Mouse (Mus musculus): ENCODE results near the gene Osbpl3. TPM values are rescaled to one million over a fixed set of nuclear protein-coding genes. Genes with fewer than 3 reads are reported as not detected.

Osbpl3 gene
- total RNA-seq, 2 experiments from 2014 or later = 56.0 to 58.5 TPM

DNA sequence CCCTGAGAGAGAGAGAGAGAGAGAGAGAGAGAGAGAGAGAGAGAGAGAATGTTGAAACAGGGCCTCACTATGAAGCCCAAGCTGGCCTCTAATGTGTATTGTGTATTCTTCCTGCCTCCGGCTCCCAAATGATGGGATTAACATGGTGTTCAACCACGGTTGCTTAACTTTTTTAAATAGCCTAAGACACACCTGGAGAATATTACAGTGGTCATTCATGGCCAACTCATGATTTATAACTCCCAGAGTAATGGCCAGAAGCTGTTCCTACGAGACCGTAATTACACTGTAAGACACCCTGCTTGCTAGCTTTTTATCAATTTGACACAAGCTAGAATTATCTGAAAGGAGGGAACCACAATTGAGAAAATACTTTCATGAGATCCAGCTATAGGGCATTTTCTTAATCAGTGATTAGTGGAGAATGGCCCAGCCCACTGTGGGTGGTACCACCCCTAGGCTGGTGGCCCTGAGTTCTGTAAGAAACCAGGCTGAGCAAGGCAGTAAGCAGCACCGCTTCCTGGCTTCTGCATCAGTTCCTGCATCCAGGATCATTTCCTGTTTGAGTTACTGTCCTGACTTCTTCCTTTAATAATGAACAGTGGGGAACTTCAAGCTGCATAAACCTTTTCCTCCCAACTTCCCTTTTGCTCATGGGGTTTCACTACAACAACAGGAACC is 115.6 kb downstream of the Osbpl3 start:
- no peak for DNase-seq (ENCODE audit: low spot score in 2 of 2)

DNA sequence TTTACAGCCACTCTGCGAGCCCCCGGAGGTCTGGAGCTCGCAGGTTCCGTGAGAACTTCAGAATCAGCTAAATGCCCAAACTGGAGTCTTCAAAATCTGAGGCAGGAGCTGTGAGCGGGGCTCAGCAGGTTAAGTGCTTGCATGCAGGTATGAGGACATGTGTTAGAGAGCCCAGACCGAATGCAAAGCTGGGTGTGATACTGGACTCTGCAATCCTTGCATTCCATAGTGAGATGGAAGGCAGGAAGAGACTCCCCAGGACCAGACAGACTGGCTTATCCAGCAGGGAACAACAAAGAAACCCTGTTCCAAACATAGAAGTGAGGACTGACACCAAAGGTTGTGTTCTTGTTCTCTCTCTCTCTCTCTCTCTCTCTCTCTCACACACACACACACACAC is 118.6 kb downstream of the Osbpl3 start:
- no peak for DNase-seq (ENCODE audit: low spot score in 2 of 2)

DNA sequence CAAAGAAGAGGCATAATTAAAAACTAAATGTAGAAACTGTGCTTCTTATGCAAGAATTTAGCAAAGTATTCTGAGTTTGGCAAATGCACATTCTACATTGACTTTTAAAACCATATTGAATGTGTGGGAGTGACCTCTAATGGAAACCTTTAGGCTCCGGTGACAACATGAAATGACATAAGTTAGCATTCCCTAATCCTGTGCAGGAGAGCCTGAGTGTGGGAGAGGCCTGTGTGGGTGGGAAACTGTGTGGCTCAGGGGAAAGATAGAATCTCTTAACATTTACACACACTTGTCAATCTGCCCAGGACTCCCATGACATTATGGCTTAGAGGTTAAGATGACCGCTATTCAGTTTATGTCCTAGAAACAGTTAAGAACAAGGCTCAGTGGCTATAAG is 119.6 kb downstream of the Osbpl3 start:
- no peak for DNase-seq (ENCODE audit: low spot score in 2 of 2)

DNA sequence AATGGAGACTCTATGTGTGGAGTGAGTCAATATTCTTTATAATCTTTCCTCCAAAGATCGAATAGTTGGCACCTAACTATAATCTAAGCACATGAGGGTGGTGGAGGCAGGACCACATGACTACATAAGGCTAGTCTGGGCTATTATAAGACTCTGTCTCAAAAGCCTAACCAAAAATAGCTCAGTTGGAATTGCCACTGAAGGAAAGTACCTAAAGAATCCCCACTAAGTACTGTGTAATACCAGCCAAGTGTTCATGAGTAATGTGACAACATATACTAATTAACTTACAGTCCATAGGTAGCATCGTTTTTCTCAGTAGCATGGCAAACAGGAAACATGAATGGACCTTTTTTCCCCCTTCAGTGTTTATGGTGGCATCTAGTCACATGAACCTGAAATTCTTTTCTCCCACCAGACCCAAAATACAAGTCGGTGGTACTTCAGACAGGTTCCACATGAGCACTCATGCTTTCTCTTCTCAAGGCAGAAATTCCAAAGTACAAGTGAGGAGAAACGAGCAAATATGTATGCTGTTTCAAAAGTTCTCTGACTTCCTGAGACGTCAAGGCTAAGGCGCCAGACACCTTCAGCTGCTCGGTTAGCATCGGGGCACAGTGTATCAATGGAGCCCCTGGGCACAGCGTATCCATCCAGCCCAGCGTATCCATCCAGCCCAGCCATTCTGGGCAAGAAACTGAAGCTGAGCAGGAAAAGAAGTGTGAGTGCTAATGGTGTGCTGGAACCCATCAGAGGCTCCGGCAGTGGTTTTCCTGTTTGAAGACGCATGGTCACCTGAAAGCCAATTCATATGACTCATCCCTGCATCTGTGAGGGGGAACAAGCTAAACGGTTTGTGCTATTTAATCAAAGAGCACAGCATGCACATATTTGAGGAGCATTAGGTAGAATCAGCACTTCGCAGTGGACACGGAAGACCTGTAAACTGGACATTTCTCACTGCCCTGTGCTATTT is 120.9 kb downstream of the Osbpl3 start:
- no peak for DNase-seq (ENCODE audit: low spot score in 2 of 2)

DNA sequence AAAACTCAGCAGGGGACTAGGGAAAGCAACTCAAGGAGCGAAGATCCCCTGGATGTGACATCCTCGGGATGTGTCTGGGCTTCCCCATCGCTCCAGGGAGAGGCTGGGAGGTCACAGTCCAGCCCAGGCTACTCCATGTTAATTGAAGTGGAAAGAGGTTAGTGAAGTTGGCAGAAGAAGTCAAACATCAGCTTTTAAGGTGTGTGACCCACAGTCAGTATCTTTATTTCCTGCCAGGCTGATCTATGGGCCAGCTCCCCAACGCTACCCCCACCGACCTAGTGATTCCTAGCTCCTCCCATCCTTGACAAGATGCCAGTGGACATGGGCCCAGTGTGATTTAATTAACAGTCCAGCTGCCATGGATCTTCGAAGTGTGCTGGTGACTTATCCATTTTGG is 122.7 kb downstream of the Osbpl3 start:
- DNase-seq (ENCODE audit: low spot score in 2 of 2) = no peak

DNA sequence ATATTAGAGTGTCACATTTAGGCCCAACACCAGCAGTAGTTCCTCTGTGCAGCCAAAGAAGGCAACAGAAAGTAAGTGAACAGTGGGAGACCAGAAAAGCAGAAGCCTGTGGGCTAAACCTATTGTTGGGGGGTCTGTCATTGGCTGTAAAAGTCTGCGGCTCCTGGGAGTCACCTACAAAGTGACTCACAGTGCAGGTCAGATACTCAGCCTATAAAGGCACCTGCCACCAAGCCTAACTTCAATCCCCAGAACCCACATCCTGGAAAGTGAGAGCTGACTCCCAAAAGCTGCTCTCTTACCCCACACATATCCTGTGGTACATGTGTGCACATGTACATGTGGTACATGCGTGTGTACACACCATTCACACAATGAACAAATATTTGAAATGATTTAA is 124.5 kb downstream of the Osbpl3 start:
- DNase-seq (ENCODE audit: low spot score in 2 of 2) = no peak

DNA sequence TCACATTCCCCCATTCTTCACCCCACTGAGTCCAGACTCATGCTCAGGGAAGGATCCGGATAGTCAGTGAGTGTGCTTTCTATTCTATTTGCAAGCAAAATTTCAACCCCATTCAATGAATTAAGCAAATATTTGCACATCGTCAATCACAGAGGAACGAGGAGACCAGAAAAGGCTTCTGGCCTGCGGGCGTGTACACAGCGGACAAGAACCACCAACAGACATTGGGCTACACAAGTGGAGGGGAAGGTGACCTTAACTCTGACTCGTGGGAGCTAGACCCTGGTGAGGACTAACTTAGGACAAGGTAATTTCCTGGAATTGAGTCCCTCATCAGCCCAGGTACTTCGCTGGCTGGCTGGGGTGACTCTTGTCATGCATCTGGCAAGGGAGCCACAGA is 126.6 kb downstream of the Osbpl3 start:
- no peak for DNase-seq (ENCODE audit: low spot score in 2 of 2)

DNA sequence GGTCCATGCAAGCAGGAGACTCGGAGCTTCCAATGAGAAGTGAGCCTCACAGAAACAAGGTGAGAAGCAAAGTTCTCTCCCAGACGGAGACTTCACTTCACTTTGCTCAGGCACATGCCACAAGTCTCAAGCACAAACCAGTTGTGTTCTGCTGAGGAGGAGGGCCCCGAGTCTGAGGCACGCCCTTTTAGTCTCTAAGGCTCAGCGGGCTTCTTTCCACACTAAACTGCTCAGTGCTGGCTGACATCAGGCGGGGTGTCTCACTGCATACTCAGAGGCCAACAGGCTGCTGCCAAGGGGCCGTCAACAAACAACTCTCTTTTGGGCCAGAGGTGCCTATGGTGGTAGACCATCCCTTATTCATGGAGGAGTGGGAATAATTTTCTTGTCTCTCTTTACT is 127.1 kb downstream of the Osbpl3 start:
- no peak for DNase-seq (ENCODE audit: low spot score in 2 of 2)

DNA sequence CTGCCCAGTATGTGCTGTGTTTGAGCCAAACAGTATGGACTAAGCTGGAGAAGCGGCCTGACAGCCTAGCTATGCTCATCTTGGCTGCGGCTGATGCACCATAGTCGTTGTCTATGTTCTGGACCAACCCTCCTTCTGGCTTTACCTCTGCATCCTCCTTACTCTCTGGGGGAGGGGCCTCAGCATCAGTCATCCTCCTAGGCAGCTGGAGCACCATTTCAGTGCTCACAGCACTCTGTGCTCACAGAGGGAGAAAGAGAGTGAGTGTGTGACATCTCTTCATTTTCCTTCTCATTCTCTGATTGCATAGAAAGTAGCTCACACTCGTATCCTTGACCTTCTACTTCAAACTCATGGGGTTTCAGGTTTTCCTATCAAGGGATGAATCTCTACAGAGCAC is 129.8 kb downstream of the Osbpl3 start:
- DNase-seq (ENCODE audit: low spot score in 2 of 2) = no peak

DNA sequence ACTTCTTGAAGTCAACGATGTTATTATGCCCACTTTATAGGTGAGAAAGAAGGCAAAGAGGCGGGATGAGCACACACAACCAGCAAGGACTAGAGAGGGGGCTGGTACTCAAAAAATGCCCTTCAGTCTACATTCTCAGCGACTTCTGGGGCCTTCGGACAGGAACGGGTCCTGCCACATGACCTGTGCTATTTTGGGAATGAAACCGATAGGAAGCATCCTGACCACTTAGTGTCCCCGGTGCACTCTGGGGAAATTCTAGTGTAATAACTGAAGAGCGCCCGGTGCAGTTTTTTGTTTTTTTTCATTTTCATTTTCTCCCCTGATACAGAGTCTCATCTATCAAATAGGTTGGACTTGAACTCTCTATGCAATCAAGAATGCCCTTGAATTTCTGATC is 130.5 kb downstream of the Osbpl3 start:
- DNase-seq (ENCODE audit: low spot score in 2 of 2) = no peak

DNA sequence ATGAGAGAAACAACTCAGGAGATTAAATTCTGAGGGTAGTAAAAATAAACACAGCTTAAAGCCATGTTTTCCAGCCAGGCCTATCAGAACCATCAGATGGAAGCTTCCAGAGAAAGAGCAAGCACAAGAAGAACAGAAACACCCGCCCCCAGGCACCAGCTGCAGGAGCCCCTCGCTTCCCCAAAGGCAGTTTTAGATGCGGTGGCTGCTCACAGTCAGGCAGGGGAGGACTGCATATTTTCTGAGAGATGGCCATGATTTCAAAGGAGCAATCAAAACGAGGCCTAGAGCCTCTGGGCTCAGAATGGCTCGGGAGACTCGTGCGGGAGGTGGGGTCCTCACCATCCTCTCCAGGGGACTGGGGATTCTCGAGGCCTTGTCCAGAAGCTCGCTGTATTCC is 133.4 kb downstream of the Osbpl3 start:
- DNase-seq (ENCODE audit: low spot score in 2 of 2) = no peak

DNA sequence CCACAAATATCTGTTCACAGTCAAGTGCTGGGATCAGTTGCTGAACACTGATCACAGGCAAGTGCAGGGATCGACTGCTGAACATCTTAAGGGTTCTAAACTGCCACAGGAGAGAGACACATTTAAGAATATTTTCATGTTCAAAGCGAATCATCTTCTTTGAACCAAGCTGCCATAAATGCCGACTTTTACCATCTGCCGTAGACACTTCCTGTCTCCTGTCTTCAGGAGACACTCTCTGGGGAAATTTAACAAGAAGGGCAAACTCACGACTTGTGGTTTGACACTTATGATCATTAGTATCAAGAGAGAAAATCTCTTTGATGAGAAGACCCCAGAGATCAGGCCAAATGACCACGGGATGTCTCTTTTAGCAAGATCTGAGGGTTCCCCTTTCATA is 134.3 kb downstream of the Osbpl3 start:
- DNase-seq (ENCODE audit: low spot score in 2 of 2) = no peak

DNA sequence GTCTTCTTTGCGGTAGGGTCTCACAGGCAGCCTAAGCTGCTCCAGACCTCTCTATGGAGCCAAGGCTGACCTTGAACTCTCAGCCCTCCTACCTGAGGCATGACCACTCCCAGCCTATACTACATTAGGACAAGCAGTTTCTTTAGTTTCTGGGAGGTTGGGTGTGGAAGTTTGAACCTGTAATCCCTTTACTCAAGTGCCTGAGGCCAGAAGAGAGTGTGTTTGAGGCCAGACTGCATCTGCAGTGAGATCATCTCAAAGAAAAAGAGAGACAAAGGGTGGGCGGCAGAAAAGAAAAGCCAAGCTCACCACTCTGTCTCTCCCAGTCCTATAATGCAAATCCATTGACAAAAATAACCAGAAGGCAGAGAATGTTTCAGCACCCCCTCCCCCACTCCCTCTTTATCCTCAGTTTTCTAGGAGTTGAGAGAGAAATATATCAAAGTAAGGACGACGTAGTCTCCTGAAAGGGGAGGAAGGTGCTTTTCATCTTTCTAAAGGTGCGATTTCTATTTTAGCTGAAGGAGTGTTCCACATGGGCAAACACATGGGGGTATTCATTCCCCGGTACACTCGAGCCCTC is 137.3 kb downstream of the Osbpl3 start:
- DNase-seq (ENCODE audit: low spot score in 2 of 2) = no peak

DNA sequence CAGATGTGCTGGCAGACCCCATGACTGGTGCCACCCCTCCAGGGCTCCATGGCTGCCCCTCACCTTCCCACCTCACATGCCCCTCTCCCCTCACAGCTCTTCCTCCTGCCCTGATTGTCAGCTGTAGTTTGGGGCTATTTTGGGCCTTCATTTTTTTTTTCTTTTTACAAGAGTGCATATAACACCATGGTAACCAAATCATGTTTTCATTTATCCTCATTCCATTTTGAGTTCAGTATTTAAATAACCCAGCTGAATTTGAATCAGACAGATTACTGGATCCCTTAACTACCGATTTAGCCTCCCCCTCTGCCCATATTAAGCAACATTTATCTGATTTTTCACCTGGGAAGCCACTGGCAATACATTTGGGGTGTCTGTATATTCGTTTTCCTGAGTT is 137.9 kb downstream of the Osbpl3 start:
- no peak for DNase-seq (ENCODE audit: low spot score in 2 of 2)

DNA sequence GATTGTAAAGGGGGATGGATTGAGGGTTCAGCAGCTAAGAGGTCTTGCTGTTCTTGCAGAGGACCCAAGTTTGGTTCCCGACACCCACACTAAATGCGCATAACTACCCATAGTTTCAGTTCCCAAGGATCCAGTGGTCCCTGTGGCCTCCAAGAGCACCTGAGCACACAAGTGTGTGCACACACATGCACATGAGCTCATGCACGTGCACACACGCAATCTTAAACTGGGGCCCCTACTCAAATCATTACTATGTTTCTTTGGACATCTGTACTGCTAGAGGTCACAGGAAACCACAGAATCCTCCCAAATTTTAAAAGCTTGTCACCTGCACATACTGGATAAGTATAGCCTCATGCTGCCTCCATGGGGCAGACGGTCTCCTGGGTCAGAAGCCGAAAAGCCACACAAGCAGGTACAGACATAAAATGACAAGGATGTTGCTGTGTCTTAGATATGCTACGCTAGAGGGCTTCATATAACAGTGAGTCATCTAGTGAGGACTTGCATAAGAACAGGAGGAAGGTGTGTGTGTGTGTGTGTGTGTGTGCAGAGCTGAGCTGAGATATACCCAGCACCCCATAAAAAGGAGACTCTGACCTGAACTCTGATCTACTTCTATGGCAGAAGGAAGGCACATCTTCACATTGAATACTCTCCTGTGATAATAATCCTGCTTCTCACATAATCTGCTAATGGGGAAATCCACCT is 139.1 kb downstream of the Osbpl3 start:
- DNase-seq (ENCODE audit: low spot score in 2 of 2) = no peak

DNA sequence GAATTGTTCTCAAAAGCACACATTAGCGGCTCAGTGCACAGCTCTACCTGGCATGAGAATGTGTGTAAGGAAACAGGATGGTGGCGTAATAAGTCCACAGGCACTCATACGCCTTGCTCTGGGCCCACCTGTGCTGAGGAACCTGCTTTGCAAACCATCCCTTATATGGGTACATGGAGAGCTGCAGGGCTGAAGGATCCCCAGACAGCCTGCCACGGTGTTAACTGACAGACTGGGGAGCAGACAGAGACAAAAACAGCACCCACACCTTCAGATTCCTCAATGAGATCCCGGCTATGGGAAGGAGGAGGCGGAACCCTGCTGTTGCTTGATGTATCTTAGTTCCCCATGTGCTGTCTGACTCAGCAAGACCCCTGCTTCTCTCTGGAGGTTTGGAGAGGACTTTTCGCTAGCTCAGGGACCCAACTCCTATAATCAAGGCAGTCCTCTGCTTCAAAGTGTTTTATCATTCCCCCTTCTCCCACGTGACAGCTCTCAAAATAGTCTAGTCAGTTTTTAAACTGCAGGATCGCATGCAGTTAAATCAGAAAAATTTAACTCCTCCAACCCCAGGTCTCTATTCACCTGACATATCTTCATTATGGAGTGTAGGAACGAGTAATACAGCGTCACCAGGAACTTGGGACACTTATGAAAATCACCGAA is 141.5 kb downstream of the Osbpl3 start:
- no peak for DNase-seq (ENCODE audit: low spot score in 2 of 2)

DNA sequence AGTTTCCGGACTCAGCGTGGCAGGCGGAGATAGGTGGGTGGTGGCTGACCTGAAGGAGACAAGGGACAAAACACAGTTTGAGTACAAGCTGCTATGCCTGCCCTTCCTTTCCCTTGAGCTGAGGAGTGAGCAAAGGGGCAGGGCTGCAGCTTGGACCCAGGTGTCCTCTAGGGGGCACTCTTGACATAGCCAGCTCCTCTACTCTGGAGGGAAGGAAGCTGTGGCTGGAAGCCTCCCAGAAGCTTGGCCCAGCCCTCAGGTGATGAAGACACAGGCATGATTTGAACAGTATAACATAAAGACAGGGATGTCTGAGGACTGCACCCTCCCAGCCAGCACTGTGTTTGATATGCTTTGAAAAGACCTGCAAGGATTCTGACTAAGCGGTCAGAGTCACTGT is 143.4 kb downstream of the Osbpl3 start:
- DNase-seq (ENCODE audit: low spot score in 2 of 2) = peak; percentile 30 to 58

DNA sequence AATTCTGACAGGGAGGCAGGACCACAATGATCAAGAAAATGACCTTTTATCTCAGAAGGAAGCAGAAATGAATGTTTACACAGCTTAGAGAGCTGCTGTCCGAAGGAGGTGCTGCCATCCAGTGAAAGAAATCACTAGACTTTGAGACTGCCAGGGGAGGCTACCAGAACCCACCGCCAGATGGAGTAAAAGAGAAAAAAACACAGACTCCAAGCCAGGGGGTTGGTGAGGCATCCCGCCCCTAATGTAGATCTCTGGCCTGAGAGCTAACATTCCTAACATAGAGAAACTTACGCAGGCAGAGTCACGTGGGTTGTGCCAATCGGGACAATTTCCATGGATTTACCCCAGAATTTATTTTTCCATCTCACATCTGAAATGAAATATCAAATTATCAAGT is 147.0 kb downstream of the Osbpl3 start:
- no peak for DNase-seq (ENCODE audit: low spot score in 2 of 2)

DNA sequence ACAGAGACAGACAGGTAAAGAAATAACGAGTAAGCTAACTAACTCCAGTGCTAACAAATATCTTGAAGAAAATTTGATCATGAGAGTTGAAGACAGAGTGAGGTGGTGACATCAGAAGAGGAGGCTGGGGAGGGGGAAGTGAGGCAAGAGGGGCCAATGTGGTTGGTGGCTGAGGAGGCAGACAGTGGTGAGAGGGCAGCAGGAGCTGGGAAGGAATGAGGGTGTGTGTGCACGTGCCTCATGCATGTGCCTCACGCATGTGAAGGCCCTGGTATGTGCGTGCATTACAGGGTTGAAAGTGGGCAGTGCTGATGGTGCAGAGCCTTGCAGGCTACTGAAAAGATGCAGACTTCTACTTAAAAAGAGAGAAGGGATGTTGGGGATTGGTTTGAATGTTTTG is 149.4 kb downstream of the Osbpl3 start:
- no peak for DNase-seq (ENCODE audit: low spot score in 2 of 2)

DNA sequence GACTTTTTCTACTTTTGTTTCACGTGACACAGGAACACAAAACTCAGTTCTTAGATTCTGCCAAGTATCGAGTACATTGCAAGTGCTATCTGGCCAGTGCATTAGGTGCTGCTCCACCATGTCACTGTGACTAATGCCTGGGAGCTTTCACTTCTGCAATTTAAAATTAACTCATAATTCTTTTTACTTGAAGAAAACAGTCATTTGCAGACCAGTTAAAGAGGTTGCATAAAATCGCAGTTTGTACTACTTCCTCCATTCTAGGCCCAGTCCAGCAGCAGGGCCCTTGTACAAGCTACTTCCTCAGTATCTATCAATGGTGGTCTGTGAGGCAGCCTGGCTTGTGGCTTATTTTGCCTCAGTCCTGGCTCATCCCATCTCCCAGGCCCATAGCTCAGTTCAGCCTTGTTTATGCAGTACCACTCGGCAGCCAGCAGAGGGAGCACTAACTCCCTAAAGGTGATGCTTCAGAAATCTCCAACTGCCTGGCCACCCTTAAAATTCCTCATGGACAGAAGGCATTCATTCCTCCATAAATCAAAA is 151.0 kb downstream of the Osbpl3 start:
- peak; percentile 43 to 68 for DNase-seq (ENCODE audit: low spot score in 2 of 2)

DNA sequence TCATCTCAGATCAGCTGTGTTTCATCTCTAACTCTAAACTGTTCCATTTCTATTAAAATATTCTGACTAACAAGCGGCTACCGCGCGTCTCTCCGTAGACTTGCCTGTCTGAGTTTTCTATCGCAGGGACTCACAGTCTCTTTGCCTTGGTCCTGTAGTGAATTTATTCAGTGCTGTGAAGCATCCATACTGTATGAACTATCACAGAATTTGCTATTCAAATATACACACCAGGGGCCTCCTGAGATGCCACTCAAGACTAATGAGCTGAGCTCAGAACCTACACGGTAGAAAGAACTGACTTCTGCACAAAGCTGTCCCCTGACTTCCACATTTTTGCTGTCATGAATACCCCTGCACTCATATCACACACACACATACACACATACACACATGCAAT is 154.9 kb downstream of the Osbpl3 start:
- DNase-seq (ENCODE audit: low spot score in 2 of 2) = no peak

All from adrenal gland, postnatal 4 days (tissue).